Mouse (Mus musculus): ENCODE measurements around the gene Olfr1367.
A peak's percentile ranks its signal among the peaks of the same experiment; 100 is the strongest.

Gene Olfr1367

DNA sequence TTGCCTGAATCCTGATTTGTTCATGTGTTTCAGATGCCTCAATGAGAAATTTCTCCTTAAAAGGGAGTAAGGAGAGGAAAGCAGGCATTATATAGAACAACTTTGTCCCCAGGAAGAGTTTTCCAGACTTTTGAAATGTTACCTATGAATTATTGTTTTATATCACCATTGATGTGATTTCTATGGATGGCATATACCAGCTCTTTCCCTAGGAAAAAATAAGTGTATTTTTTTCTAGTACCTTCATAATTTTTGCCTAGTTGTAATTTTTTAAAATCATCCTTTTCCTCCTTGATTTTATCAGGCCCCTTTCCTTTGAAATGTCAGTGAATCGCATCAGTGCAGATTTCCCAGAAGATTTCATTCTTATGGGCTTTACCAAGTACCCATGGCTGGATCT is at the start of gene Olfr1367:
Gene Olfr1367, plus strand, starts transcription at position 301 of the 400 bp plus-strand sequence.
- no peak for DNase-seq

DNA sequence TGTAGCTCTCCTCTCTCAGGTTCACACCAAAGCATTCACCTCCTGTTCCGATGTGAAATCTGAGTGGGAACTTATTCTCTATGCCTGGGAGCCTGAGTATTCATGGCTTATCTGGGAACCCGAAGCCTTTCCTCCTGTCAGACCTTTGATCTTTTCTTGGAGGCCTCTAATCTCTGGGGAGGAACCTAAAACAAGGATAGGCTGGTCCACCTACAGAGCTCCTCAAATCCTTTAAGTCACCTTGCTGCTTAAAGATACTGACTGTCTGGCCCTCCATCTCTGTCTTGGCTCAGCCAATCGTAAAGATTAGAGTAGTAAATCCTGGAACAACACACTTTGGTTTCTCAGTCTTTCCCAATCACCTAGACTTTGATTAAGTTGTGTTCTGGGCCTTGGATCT is 48.2 kb upstream of the Olfr1367 start:
- no peak for DNase-seq

DNA sequence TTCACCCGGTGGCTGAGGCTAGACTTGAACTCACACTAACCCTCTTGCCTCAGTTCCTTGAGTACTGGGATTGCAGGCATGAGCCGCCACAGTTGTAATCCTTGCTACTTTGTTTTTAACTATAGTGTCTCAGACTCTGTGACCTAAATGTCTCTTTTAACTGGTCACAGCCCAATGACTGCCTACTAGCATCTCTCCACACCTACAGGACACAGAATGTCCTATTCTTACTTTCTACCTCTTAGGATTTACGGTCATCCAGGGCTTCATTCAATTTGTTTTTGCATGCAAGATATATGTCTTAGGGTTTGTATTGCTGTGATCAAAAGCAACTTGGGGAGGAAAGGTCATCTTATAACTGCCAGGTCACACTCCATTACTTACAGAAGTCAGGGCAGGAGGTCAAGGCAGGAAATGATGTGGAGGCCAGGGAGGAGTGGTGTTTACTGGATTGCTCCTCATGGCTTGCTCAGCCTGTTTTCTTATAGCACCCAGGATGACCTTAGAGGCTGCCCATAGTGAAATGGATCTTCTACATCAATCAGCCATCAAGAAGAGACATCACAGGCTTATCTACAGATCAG is 42.1 kb upstream of the Olfr1367 start:
- no peak for DNase-seq

- DNase-seq = no peak
Observed at GRCm38 (mm10) chr13:21309788-21310187, 36.9 kb upstream of the Olfr1367 start.

DNA sequence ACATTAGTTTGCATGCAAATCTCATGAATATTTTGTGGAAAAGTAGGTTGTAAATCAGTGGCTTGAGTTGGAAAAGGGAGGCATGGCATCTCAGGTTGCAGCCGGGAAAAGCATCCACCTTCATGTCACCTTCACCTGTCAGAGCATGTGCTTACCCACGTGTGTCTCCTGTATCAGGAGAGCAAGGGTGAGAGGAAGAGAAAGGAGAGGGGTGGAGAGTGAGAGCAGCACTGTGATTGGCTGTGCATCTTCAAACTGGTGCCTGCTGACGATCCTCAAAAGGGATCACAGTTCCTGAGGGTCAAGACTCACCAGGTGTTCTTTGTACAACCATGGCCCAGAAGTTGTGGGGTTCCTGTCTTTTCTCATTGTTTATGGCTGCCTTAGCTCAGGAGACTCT is 34.8 kb upstream of the Olfr1367 start, which contains the start of gene Gpx6:
Gene Gpx6, plus strand, starts transcription at position 200 of the 400 bp plus-strand sequence.
- DNase-seq = no peak

DNA sequence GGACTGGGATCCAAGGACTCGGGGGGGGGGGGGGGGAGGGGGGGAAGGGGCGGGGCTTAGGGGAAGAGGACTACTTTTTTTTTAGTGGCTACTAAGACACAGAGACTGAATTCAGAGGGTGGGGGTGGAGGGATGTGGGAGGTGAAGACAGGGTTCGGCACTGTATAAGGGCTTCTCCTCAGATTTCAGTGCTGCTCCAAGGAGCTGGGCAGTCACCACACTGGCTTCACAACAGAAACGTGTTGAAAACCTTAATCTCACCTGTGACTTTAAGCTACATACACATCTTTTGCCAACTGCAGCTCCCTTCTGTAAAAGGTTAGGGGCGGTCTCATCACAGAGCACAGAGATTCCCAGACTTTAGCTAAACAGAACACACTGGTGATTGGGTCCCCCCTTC is 33.9 kb upstream of the Olfr1367 start:
- no peak for DNase-seq

GRCm38 (mm10) chr13:21313903-21314302 is 32.8 kb upstream of the Olfr1367 start:
- no peak for DNase-seq

DNA sequence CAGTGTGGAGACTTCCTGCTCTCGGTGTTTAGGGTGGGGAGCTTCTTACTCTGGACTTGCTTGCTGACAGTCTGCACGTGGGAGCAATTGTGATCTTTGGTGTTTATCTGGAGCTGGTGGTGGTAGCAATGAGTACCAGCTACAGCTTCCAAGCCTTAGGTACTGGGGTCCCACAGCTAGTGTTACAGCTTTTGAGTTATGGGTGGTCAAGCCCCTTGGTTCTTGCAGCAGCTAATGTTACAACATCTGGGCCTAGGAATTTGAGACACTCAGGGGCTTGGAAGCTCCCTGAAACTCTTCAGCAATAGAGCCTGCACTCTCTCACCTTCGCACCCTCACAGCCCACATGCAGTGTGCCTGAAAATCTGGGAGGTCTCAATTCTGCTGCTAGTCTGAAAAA is 26.4 kb upstream of the Olfr1367 start:
- DNase-seq = no peak

DNA sequence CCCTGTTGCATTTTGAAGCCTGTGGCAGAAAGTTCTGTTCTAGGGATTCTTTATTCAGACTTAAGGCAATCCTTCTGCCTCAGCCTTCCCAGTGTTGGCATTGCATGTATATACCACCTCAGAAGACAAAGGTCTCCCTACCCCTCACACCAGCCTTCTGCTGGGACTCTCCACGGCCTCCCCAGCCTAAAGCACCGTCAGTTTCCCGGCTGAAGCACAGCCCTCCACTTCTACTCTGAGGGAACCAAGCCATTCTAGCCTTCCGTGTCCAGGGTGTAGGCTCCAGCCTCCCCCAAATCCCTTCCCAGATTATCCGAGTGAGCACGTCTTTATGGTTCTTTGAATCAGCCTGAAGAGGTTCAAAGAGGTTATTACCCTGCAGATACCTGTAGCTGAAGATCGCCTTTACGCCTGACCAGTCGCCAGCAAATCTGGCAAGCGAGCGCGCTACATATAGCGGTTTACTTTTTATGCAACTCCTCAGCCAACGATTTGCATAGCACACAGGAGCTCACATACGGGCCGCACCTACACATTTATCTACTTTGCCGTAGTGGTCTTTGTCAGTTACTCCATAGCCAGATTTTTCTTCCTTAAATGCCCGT is 24.7 kb upstream of the Olfr1367 start:
- peak; percentile 11 to 22 for DNase-seq

DNA sequence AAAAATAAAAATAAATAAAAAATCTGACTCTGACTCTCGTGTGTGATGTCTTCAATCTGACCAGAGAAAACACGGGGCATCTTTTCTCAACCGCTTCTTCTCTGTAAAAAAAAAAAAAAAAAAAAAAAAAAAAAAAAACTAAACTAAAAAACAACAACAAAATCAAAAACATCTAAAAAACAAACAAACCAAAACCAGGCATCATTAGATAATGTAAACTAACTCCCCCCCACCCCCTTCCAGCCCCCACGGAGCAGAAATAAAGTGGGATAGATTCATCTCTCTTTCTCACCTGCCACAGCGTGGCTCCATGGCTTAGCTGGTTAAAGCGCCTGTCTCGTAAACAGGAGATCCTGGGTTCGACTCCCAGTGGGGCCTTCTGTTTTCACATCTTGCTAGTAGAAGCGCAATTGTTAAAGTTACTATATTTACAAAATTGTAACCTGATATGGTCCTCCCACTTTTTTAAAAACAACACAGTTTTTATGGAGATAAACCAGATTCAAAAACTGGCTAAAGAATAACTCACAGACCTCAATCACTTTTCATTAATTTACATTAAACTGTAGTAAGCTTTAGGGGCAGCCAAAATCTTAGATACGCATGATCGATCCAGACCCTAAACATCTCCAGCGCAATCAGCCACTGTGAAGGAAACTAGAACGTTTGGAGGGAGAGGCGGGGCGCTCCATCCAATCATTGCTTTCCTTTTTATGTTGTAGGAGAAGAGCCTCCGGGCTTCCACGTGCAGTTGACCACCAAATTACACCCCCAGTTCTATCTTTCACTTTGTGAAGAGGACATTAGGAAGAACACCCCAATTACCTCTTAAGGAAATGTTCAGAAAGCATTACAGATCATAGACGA is 24.0 kb upstream of the Olfr1367 start:
- DNase-seq = peak; percentile 72 to 73

GRCm38 (mm10) chr13:21323405-21323804 is 23.3 kb upstream of the Olfr1367 start:
- DNase-seq = no peak

DNA sequence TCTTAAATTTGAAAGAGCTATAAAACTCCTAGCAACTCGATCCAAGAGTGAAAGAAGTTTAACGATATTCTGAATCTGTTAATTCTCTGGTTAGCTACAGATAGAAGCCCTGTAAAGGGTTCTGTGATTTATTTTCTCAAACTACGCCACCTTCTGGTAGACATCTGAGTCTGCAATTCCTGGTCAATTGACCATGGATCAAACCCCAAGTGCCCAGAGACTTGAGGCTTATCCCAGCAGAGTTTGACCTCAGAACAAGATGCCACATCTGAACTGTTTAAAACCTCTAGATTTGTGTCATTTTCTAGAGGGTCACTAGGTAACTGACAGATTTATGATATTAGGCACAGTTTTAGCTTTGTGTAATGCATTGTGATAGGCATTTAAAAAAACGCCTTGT is 20.5 kb upstream of the Olfr1367 start:
- DNase-seq = no peak

GRCm38 (mm10) chr13:21326657-21327211 is 20.0 kb upstream of the Olfr1367 start:
- peak; percentile 82 to 85 for DNase-seq

- DNase-seq = no peak
Observed at GRCm38 (mm10) chr13:21327424-21327823, 19.3 kb upstream of the Olfr1367 start.

- DNase-seq = no peak
Observed at GRCm38 (mm10) chr13:21350593-21350992, 3.9 kb downstream of the Olfr1367 start.

GRCm38 (mm10) chr13:21362621-21363248 is 16.0 kb downstream of the Olfr1367 start, which contains the start of gene Zscan12:
Gene Zscan12 (plus strand): TSS chr13:21362820.
- peak; percentile 88 to 90 for DNase-seq

DNA sequence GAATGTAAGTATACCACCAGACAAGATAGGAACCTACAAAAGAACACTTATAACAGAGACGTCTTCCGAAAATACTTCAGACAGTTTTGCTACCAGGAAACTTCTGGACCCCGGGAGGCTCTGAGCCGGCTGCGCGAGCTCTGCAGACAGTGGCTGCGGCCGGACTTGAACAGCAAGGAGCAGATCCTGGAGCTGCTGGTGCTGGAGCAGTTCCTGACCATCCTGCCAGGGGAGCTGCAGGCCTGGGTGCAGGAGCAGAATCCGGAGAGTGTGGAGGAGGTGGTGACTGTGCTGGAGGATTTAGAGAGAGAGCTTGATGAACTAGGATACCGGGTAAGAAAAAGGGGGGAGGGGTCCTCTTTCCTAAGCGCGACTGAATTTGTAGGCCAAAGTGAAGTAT is 17.0 kb downstream of the Olfr1367 start:
- DNase-seq = peak; percentile 6 to 10

DNA sequence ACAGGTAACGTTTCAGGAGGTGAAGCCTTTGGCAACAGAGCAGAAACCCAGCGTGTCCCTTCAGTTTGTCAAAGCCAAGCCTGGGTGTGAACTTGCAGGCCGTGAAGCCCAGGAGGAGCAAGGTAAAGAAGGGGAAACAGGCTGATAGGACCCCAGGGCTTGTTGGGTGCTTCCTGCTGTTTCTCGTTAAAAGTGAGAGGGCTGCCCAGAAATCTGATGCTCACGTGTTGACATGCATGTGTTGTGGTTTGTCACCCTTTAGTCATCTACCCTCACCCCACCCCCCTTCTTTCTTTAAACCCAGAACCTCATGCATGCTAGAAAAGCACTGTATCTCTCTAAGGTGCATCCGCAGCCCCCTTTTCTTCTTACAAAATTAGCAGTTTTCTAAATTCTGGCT is 19.9 kb downstream of the Olfr1367 start:
- DNase-seq = no peak

GRCm38 (mm10) chr13:21372700-21373099 is 26.0 kb downstream of the Olfr1367 start:
- no peak for DNase-seq

DNA sequence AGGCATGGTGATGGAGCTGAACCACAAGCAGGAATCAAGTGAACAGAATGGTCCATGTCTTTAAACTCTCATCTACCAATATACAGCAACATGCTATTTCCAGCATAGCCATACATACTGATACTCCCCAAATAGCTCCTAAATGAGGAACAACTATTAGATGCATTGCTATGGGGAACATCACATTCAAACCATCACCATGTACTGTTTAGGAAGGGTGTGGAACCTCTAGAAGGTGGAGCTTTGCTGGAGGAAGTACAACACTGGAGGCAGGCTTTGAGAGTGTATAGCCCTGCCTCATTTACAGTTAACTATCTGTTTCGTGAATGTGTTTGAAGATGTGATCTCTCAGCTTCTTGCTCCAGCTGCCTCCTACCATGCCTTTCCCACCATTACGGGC is 31.1 kb downstream of the Olfr1367 start:
- DNase-seq = no peak

- no peak for DNase-seq
Observed at GRCm38 (mm10) chr13:21395211-21395610, 48.5 kb downstream of the Olfr1367 start.

DNA sequence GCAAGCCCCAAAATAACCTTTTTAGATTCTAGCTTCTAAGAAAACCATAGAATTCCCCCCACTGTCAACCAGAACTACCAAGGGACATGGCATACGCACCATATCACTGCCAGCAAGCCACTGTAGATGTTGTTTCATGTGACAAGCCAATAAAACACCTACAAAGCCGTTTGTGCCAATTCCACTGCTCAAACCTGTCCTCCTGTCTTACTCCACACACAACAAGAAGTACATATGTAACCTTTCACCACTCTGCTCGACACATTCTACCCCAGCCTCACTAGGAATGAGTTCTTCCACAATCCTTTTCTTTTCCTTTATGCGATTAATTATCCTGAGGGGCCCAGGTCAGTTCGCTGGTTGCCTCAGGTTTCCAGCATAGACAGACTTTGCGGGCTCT is 48.9 kb downstream of the Olfr1367 start:
- no peak for DNase-seq

GRCm38 (mm10) chr13:21396048-21396447 is 49.3 kb downstream of the Olfr1367 start:
- peak; percentile 22 to 28 for DNase-seq

Measured in cerebellum, postnatal 36 days (tissue).